Mouse (Mus musculus): ENCODE results near the gene Dyrk4. TPM values are rescaled to one million over a fixed set of nuclear protein-coding genes. Genes with fewer than 3 reads are reported as not detected.

Dyrk4 gene
- not detected for polyA plus RNA-seq (2015; fragmentation: Illumina TruSeq; extraction: RNeasy Lipid Tissue Mini Kit (QIAGEN cat#74804); ENCODE audit: insufficient read depth, low read depth, low replicate concordance)

DNA sequence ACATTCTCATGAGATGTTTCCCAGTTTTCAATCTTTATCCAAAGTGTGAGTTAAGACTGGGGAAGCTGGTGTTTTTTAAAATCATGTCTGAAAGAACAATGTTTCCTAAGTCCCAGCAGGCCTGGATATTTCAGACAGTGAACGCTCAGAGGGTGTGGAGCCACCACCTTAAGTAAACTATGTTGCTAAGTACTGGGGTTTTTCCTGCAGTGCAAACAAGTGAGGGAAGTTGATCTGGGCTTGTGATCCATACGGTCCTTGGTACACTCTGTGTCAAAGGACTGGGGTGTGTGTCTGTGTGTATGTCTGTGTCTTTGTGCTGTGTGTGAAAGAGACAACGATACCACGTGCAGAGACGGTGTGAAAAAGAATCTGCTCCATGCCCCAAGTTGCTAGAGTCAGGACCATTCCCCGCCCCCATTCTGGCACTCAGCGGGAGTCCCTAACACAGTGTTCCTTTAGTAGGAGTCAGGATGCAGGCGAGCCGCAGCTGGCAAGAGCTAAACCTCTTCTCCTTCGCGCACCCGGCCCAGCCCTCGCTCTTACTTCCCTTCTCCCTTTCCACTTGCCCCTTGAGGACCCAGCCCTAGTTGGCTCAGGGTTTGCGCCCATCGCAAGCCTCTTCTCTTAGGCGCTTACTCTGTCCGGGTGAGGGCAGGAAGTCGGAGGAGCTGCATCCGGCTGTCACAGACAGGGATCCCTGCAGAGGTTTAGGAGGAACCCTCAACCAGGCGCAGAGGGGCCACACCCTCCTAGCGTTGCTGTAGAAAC is at the start of gene Dyrk4:
TSS of gene Dyrk4 (minus strand) at position 729 of the 771 bp plus-strand sequence.

DNA sequence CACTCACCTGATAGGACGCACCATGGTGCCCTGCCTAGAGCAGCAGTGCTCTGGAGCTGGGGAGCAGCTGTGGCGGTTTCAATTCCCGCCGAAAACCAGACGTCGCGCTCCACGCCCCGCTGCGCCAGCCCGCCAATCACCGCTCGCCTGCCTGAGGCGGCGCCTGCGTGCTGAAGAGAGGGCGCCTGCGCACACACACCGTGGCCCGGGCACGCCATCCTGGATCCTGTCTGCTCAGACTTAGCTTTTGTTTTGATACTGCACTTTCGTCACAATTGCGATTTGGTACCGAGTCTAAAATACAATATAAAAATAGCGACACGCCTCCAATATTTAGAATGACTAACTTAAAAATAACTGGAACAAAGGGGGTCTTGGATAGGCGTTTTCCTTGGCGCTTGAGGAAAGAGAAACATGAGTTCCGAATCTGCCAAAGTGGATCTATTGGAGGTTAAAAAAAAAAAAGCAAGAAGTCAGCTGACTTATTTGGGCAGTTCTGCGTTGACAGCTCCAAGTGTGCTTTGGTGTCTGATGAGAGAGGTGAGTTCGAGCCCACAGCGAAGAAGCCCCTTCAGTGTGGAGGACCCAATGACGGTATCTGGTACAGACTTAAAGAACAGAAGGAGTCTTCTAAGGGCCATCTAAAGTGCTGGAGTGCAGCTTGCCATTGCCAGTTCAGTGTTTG is 18.0 kb upstream of the Dyrk4 start, which contains the start of the genes Rad51ap1 and D6Wsu163e:
TSS of gene Rad51ap1 (minus strand) at position 101 of the 685 bp plus-strand sequence.
TSS of gene D6Wsu163e (plus strand) at position 476 of the 685 bp plus-strand sequence.

DNA sequence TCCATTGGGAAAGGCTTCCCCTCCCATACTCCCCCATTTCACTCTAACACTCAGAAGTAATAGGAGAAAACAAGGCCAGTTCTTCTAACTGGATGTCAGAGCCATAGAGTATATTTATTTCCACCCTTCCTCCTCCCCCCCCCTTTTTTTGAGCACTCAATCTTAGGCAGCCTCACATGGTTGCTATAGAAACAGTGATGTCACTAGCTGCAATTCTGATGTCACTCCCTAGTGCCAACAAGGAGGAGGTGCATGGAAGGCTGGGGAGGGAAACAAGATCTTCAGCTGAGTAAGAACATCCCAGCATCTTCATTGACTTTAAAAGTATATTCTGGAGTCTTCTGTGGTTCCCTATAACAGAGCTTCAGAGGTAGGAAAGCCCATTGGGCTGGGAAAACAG is 68.8 kb downstream of the Dyrk4 start, which contains the start of gene Akap3:
TSS of gene Akap3 (plus strand) at position 218 of the 400 bp plus-strand sequence.

DNA sequence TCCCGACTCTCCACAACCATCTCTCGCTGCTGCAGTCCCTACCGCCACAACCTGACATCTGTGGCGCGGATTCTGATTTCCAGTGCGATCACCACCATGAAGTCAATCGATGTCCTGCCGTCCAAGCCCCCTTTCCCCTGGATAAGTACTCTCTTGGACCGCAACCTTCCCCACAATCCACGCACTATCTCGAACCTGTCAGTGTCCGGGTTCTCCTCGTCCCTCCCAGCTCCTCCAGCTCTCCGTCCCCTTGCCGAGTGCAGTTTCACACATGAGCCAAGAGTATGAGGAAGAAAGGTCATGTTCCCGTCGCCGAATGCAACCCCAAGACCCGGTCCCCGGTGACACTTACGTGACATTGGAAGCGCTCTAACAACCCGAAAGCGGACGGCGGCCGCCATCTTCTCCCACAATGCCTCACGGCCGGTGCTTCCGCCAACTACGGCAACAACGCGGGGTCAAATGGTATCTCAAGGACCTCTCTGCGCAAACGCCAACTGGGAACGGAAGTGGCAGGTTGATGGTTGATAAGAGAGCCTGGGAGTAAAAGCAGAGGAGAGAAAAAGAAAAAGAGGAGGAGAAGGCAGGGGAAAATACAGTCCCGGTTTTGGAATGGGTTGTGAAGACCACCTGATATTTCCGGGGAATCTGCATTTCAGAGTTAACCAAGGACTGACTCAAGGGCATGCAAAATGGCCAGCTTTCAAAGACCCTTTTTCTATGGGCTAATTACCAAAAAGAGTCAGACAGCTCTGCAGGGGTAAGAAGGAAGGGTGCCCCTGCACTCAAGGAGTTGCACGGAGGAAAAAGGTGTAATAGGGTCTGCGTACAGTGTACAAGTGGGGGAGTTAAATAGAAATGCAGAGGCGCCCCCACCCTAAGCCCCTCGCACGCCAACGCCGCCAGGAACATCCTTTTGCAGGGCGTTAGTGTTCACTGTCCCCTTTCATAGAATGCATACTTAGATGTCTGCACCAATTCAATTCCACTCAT is 72.6 kb downstream of the Dyrk4 start, which contains the start of gene Ndufa9:
TSS of gene Ndufa9 (minus strand) at position 425 of the 993 bp plus-strand sequence.

Other genes starting within 250 kb of the Dyrk4 start
- 1.1 TPM for gene Kcna6, start 181.2 kb downstream of the Dyrk4 start, polyA plus RNA-seq (2015; fragmentation: Illumina TruSeq; extraction: RNeasy Lipid Tissue Mini Kit (QIAGEN cat#74804); ENCODE audit: insufficient read depth, low read depth, low replicate concordance)
- gene Ndufa9, start 72.7 kb downstream of the Dyrk4 start, polyA plus RNA-seq (2015; fragmentation: Illumina TruSeq; extraction: RNeasy Lipid Tissue Mini Kit (QIAGEN cat#74804); ENCODE audit: insufficient read depth, low read depth, low replicate concordance), result 16.1 TPM
- not detected for gene Akap3, start 68.7 kb downstream of the Dyrk4 start, polyA plus RNA-seq (2015; fragmentation: Illumina TruSeq; extraction: RNeasy Lipid Tissue Mini Kit (QIAGEN cat#74804); ENCODE audit: insufficient read depth, low read depth, low replicate concordance)
- gene Rad51ap1, start 17.7 kb upstream of the Dyrk4 start, polyA plus RNA-seq (2015; fragmentation: Illumina TruSeq; extraction: RNeasy Lipid Tissue Mini Kit (QIAGEN cat#74804); ENCODE audit: insufficient read depth, low read depth, low replicate concordance), result 0.68 TPM
- 5.7 TPM for gene D6Wsu163e, start 18.1 kb upstream of the Dyrk4 start, polyA plus RNA-seq (2015; fragmentation: Illumina TruSeq; extraction: RNeasy Lipid Tissue Mini Kit (QIAGEN cat#74804); ENCODE audit: insufficient read depth, low read depth, low replicate concordance)
- gene Fgf6, start 93.7 kb upstream of the Dyrk4 start, polyA plus RNA-seq (2015; fragmentation: Illumina TruSeq; extraction: RNeasy Lipid Tissue Mini Kit (QIAGEN cat#74804); ENCODE audit: insufficient read depth, low read depth, low replicate concordance), result not detected
- not detected for gene Fgf23, start 151.1 kb upstream of the Dyrk4 start, polyA plus RNA-seq (2015; fragmentation: Illumina TruSeq; extraction: RNeasy Lipid Tissue Mini Kit (QIAGEN cat#74804); ENCODE audit: insufficient read depth, low read depth, low replicate concordance)
- 1.9 TPM for gene Tigar, start 187.7 kb upstream of the Dyrk4 start, polyA plus RNA-seq (2015; fragmentation: Illumina TruSeq; extraction: RNeasy Lipid Tissue Mini Kit (QIAGEN cat#74804); ENCODE audit: insufficient read depth, low read depth, low replicate concordance)
- gene Ccnd2, start 230.4 kb upstream of the Dyrk4 start, polyA plus RNA-seq (2015; fragmentation: Illumina TruSeq; extraction: RNeasy Lipid Tissue Mini Kit (QIAGEN cat#74804); ENCODE audit: insufficient read depth, low read depth, low replicate concordance), result 20.9 TPM

Measured in pancreas, adult 10 weeks (tissue).